Mouse (Mus musculus) kidney, adult 2 months (tissue): ENCODE results near the gene Zfp987. TPM values are rescaled to one million over a fixed set of nuclear protein-coding genes. Genes with fewer than 3 reads are reported as not detected.
"Not testable (repeated sequence)": the region's sequence is repeated elsewhere in the genome, so short reads cannot be mapped to it uniquely, and the experiment has no call there.

ENCODE experiments used
- DNase-seq: peaks from one replicate; pipeline ENCODE4 v3.0.0; 2021
- H3K27ac ChIP-seq: fragments of 200-500 bp; 2 replicates; pipeline ENCODE4 v1.5.1; 2012; ENCODE audit warnings: low read depth, low read length, control low read depth, inconsistent platforms; ENCODE audit not compliant: insufficient read depth
- H3K27me3 ChIP-seq: fragments of 200-500 bp; replicated peaks from 2 replicates; pipeline ENCODE4 v1.6.1; 2012; ENCODE audit warnings: mild to moderate bottlenecking, moderate library complexity, low read length, inconsistent platforms; ENCODE audit not compliant: control insufficient read depth, insufficient read depth
- H3K36me3 ChIP-seq: fragments of 200-500 bp; 2 replicates; pipeline ENCODE4 v1.6.1; 2012; ENCODE audit warnings: mild to moderate bottlenecking, moderate library complexity, low read length, inconsistent platforms; ENCODE audit not compliant: control insufficient read depth, insufficient read depth
- H3K4me1 ChIP-seq: fragments of 200-500 bp; 2 replicates; pipeline ENCODE4 v1.6.1; 2011; ENCODE audit warnings: low read length; ENCODE audit not compliant: control insufficient read depth, insufficient read depth
- H3K4me3 ChIP-seq: fragments of 200-500 bp; 2 replicates; pipeline ENCODE4 v1.5.1; 2011; ENCODE audit warnings: mild to moderate bottlenecking, low read depth, low read length, control low read depth; ENCODE audit not compliant: insufficient read depth
- WGBS: fragments of 180-500 bp; shearing (Covaris S2); methylation state at CpG from one replicate; pipeline ENCODE4 v1.1.7; 2018; 5-methylcytosine and 5-hydroxymethylcytosine counted together
- polyA plus RNA-seq: library from polyadenylated mRNA; depleted of rRNA; stranded (reverse); fragments of >200 nt; gene quantifications from 2 replicates; pipeline ENCODE4 v1.2.3, GENCODE M21; 2012; rRNA removed

Zfp987 gene
- polyA plus RNA-seq, 1 experiment, result not detected

- DNase-seq, result peak; percentile 34
- H3K36me3 ChIP-seq, H3K27me3 ChIP-seq, H3K4me1 ChIP-seq, H3K4me3 ChIP-seq, H3K27ac ChIP-seq: not testable (repeated sequence)
- WGBS, result 54% methylated on average over 4 of the region's 4 CpGs
Measured at GRCm38 (mm10) chr4:146173378-146174226, 76.5 kb downstream of the Zfp987 start.

Other genes starting within 250 kb of the Zfp987 start
- not detected in 2 replicates for gene Zfp986, start 228.5 kb upstream of the Zfp987 start, polyA plus RNA-seq
- not detected in 2 replicates for gene Zfp600, start 59.5 kb downstream of the Zfp987 start, polyA plus RNA-seq